Mouse (Mus musculus) ovary, postnatal 36 days (tissue): ENCODE measurements at regions not wholly inside any gene's neighbourhood (a gene's known extent, or its start where the extent isn't known, plus 50 kb on each side); places are given as distances from the start of the nearest gene placed in this dataset.
"Not testable (repeated sequence)": the region's sequence is repeated elsewhere in the genome, so short reads cannot be mapped to it uniquely, and the experiment has no call there.

ENCODE experiments used
- DNase-seq: peaks from one replicate; pipeline ENCODE4 v3.0.0; 2022; ENCODE audit warnings: low spot score, mixed read lengths

DNA sequence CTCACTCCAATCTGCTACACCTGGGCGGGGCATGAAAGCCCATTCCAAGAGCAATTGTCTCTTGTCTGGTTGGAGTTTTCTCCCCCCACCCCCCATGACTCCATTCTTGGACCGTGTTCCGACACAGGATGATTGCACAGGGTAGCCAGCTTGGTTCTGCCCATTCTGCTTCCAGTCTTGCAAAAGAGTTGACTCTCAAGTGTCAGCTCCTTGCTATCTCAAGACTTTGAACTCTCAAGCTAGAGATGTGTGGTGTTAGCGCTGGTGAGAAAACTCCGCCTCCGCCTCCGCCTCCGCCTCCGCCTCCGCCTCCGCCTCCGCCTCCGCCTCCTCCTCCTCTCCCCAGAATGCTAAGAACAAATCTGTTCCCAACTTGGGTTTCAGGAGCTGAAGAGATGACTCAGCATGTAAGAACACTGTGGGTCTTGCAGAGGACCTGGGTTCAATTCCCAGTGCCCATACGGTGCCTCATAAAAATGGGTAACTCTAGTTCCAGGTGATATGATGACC is 135.1 kb downstream of the Bcat1 start:
- no peak for DNase-seq

DNA sequence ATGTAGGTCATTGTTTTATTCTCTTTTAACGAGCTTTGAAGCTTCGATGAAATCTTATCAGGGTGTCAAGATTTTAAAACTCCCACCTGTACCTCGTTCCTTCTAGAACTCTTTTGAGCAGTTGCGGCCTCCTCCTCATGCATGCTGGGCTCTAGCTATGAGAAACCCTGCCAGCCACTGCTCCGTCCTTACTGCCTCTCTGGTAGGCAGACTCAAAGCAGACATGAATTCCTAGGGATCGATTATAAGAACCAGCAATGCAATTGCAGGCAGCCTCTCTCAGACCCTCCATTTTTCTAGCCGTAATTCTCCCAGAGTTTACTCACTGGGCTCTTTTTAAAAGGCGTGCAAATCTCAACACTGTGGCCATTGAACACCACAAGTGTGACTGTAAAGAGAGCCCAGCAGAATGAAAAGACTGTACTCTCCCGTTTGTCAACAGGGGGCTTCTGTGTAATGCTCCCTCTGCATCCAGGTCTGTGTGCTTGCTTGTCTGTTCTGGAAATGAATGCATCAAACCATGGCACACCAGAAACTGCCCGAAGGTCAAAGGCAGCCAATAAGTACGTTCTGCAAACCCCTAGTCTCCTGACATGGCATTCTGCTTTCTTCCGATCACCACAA is 137.3 kb downstream of the Bcat1 start:
- no peak for DNase-seq

DNA sequence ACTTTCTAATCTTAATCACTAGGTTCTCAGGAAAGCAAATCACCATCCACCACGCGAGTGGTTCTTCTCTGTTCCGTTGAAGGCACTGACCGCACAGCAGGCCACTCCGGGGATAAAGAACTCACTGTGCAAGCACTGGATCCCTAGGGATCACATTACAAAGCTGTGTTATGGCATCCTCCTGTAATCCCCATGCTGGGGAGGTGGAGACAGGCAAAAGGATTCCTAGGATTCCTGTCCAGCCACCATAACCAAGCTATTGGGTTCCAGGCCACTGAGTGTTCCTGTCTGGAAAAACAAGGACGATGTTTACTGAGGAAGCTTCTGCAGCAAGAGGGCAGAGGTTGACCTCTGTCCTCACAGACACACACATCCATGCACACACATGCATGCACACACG is 138.8 kb downstream of the Bcat1 start:
- no peak for DNase-seq

DNA sequence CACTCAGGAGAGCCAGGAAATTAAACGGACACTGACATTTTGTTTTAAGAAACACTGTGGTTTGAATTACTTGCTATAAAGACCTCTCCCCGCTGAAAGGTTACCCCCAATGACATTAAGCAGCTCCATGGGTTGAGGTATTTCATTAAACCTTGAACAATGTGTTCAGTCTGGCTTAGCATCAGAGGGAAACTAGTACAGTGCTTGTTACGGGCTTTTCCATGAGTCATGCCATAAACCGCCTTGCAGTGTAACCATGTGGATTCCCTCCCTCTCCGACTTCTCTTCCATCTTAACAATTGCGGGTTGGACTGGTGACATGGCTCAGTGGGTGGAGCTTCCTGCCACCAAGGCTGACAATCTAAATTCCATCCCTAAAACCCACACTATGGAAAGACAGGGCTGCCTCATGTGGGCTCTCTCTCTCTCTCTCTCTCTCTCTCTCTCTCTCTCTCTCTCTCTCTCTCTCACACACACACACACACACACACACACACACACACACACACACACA is 142.2 kb downstream of the Bcat1 start:
- DNase-seq, result no peak

DNA sequence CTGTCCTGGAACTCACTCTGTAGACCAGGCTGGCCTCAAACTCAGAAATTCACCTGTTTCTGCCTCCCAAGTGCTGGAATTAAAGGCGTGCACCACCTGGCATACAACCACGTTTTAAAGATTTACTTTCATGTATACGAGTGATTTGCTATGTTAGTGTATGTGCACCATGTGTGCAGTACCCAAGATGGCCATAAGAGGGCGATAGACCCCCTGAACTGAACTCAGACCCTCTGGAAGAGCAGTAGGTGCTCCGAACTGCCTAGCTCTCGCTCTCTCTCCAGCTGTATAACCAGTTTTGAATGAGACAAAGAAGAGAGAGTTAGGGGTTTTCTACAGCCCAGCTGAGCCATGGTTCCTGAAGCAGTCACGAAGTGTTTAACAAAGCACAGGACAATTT is 143.6 kb downstream of the Bcat1 start:
- DNase-seq, result no peak

DNA sequence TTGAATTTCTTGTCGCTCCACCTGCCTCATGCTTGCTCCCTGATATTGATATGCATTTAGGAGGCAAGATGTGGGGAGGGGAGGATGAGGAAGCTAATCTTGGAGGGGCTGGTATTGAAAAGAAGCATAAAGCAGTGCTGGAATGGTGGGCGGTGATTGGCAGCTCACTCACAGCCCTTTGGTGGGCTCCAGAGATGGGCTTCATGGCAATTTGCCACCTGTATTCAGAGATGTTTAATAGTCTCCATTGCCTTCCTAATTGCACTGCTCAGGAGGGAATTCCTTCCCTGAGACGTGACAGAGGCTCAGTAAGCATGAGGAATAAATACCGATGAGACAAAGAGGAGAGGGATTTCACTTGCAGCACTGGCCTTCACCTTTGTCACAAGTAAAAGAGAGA is 146.0 kb downstream of the Bcat1 start:
- no peak for DNase-seq

DNA sequence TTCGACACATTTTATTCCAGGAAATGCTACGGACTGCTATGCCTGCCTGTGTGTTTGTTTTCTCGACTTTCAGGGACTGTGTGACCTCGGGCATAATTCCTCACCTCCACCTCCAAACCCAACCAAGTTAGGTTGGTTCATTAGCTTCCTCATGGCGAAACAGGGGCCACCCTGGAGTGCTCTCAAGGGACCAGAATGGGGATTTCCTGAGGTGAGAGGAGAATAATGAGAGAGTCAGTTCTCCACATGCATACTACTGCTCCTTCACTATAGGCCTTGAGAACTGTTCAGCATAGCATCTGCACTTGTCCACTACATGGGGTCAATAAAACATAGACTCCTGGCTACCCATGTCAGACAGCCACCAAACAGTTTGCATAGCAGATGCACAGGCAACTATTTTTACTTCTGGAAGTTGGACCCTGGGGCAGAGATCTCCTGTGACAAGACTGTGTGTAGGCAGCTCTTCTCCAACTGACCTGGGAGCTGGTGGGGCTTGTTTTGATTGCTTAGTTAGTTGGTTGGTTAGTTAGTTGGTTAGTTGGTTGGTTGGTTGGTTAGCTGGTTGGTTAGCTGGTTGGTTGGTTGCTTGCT is 146.6 kb downstream of the Bcat1 start:
- no peak for DNase-seq

DNA sequence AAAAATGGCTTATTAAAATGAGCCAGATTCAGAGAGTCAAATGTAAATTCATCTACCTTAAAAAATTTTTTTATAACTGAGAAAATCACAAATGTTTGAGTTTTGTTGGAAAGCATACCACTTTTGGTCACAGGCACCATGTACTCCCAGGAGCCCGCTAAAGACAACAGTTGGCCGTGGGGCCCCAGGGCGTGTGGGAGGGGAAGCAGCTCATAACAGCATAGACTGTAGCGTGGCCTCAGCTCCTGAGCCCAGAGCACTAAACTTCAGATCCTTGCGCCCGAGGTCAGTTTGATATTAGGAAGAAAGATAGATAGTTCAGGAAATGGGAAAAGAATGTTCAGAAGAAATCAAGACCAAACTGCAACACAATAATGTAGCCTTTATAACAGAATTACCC is 145.8 kb upstream of the Sox5 start:
- DNase-seq, result peak; percentile 10

DNA sequence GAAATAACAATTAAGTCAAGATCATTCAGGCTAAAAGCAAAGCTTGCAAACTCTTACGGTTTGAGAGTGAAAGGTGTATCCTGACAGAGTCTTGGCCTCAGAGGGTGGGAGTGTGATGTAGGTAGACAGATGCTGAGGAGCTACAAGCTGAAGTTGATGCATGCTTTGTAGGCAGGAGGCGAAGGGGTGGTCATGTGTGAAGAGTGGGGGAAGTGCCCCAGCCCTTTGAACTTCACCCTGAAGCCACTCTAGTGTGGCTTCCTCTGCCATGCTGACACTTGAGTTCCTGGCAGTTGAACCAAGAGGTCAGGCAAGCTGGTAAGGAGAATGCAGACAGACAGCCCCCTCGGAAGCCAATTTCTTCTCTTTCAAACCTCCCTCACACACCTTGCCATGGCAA is 141.0 kb upstream of the Sox5 start:
- no peak for DNase-seq

DNA sequence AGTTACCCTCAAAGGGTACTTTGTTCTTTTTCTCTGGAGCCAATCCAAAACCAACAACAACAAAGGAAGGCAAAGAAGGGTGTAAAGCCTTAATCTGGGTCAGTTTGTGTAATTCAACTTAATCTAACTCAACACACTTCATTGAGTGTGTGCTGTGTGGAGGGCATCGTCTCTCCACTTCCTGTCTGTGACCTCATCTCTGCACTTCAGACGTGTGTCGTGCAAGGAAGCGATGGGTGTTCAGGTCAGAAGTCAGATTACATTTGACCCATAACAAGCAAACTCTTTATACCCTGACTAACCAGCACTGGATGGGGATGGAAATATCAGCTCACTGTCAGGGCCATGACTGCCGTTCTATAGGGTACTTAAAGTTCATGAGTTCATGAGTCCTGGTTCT is 138.0 kb upstream of the Sox5 start:
- no peak for DNase-seq

DNA sequence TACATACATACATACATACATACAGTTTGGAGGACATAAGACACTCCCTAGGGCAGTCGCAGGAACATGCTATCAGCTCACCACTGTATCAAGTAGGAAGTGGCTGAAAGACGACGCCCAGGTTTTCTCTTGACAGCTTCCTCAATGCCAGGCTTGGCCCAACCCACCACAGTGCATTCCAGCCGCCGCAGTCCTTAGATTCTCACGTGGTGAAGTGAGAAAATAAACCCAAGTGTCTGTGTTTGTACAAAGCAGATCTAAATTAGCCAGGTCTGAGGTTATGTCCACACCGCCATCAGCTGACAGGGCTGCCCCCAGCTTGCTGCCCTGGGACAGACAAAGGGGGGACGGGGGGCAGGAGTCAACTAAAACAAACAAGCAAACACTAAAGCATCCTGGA is 135.4 kb upstream of the Sox5 start:
- no peak for DNase-seq

DNA sequence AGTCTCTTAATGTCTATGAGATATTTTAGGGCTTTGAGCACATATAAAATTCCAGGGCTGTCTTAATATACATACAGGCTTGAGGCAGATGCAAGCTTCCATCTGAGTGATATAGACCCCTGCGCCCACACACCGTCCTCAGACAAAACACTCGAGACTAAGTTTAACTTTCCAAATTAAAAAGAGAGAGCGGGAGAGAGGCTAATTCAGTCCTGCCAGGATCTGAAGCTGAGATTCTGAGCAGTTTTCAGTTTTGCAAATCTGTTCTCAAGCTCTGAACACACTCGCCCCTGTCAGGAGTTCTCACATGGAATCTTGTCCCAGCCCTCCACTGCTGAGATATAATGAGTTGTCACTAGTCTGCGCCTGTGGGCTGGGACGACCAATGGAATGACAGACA is 130.0 kb upstream of the Sox5 start:
- DNase-seq, result no peak

DNA sequence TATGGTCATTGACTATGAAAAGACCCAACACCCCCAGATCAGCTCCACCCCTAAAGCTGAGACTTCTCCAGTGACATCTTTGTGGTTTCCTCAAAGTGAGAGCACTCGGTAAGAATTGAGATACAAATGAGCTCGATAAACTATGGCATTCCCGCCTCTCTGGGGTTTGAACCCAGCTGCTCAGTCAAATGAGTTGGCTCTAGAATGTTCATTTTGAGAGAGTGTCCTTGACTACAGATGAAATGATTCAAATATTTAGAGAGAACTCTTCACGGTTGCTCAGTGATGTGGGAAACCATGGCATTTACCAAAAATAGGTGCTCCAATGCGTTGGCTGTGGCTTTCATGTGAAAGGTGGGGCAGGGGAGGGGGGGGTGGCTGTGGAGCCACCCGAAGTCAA is 128.6 kb upstream of the Sox5 start:
- DNase-seq, result no peak

DNA sequence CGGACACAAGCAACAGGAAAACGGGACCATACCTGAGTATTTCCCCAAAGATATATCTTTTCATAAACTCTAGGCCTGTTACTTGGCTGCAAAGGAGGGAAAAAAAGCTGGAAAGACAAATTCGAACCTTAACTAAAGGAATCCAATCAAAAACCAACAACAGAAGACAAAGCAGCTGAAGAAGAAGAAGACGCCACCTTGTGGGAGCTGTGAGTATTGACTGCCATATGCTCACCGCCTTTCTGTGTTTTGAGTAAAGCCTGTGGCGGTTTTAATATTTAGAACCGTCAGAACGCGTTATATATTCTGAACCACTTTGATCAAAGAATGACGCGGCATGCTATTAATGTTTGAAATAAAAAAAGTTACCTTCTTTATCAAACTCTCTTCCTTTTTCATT is 126.9 kb upstream of the Sox5 start:
- no peak for DNase-seq

DNA sequence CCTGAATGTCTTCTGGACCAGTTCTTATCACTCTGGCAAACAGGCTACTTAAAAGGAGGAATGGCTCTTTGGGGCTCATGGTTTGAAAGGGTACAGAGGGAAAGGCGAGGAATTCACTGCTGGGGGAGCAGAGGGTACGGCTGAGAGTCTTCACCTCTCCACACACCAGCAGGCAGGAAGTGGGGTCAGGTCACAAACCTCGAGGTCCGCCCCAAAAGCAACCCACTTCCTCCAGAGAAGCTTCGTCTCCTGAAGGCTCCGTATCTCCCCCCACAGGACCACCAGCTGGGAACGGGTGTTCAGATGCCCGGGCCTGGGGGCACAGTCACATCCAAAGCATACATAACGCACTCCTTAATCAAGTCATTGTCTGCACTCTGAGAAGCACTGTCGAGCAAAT is 121.4 kb upstream of the Sox5 start:
- DNase-seq, result no peak

DNA sequence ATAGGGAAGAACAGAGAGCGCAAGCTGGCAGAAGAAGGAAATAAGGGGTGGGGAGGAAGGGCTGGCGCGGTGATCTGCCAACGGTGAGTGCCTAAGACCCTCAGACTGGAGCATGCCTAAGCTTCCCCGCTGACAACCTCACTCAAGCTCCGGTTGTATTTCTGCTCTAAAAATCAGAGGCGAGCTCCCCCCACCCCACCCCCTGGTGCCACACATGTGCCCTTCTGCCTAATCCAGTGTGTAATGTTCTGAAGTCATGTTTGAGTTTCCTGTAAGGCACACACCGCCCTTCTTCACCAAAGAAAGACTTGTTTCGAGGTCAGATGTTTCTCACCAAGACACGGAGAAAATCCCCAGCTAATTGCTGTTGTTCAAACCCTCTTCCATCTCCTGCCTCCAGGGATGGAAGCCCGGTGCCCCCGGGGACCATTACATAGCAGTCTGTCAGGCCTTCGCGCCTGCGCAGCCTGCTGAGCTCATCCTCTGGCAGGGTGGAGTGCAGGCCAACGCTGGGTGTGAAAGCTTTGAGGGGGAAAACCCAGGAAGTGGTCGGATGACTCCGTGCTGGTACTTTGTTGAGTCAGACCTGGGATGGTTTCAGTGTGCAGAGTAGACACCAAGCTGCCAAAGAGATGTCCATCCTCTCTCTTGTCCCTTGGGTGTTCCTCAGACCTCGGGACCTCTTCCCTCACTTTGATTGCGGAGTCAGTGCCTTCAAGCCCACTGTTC is 120.7 kb upstream of the Sox5 start:
- no peak for DNase-seq

DNA sequence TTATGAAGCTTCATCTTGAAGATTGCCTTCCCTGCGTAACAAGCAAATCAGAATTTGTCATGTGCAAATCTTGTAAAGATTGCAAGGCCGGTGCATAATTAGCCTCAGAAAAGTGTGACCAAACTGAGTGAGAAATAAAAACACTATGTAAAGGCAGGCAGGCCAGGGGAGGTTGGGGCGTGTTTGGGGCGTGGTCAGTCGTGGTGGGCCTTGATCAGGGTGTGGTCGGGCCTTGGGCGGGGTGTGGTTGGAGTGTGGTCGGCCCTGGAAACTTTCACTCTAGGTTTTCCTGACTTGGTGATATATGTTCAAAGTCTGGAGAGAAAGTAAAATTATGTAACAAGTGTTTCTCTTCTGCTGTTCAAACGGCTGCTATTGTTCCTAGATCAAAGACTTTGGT is 120.0 kb upstream of the Sox5 start:
- DNase-seq, result no peak

DNA sequence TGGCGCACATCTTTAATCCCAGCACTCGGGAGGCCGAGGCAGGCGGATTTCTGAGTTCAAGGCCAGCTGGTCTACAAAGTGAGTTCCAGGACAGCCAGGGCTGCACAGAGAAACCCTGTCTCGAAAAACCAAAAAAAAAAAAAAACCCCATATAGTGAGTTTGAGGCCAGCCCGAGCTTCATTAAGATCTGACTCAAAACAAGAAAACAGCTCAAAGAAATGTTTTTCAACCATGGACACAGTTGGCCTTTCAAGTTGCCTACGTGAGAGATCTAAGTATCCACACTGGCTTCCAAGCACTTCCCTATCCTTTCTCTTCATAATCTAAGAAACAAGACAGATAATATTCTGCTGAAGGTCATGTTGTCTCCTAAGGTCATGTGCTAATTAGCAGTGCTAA is 119.1 kb upstream of the Sox5 start:
- not testable (repeated sequence) for DNase-seq

DNA sequence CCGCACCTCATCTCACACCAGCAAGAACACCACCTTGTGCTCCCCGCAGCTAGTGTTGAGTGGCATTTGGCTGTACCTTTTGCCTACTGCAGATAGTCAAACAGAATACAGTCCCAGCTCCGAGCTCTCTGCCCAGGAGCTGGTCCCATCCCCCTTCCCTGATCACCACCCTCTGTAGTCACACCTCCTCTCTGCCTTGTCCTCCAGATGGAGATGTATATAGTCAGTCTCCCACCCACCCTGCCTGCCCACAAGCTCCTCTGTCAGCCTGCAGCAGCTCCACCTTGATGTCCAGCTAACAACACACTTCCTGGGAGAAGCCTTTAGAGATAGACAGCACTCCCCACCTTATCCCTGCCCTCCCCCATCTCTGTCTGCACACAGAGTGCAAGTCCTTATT is 115.7 kb upstream of the Sox5 start:
- no peak for DNase-seq

DNA sequence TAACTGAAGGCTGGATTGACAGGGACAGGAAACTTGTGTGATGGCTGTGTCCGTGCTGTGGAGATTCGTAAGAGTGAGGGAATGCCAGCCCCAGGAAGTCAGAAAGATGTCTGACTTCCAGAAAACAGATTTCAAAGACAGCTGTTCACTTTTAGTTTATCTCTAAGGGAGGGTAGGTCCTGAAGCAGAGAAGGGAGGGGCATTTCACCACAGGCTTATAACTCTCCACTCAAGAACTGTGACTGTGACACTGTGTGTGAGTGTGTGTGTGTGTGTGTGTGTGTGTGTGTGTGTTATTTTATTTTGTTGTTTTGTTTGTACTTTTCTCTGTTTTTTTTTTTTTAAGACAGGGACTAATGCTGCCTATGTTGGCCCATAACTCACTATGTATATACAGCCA is 109.1 kb upstream of the Sox5 start:
- no peak for DNase-seq

DNA sequence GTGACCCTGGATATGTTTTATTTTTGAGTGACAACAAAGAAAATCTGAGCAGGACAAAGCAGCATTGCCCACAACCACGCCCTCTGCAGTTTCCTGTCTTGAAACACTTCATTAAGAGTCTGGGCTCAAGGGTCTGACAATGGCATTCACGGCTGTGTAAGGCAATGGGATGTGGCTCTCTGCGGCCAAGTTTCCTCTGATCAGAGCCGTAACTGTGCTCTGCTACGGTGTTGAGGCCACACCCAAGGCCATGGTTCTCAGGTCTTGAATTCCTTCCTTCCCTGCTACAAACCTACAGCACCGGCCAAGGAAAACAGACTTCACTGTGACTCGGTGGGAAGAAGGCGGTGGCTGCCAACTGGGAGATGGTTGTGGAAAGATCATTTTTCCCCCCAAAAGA is 108.4 kb upstream of the Sox5 start:
- no peak for DNase-seq

DNA sequence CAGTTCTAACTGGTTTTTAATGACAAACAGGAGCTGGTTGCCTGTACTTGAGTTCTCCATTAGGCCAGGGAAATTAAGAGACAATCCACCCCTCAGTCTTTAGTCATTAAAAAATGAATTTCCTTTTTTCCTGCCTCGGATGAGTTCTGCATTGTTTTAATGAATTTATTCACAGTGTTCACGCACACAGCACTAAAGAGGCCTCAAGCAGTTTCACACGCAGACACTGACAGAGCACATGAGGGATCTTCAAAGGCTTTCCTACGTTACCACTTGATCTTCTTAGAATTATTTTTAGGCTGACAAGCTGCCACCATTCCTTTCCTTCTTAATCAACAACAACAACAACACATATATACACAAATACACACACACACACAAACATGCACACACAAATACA is 101.3 kb upstream of the Sox5 start:
- DNase-seq, result no peak

DNA sequence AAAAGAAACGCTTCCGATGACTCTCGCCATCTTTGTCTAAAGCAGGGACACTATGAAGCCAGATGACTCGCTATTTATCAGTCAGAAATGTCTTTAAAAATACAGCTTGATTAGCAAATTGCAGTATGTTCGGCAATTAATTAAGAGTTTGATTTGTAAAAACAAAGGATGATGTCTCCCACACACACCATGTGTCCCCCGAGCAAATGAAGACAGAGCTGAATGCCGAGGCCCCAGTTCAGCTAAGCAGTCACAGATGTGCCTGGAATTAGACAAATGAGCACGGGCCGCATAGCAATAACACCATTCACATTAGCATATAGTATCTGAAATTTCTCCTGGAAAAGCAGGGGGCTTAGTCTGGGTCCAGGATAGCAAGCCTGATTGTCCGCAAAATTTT is 98.3 kb upstream of the Sox5 start:
- DNase-seq, result no peak
